Mouse (Mus musculus) gastrocnemius, adult 2 months (tissue): ENCODE data around the gene Pde9a. TPM values are rescaled to one million over a fixed set of nuclear protein-coding genes. Genes with fewer than 3 reads are reported as not detected.

Experiments used
- DNase-seq: peaks from one replicate; pipeline ENCODE4 v3.0.0; 2022
- H3K27ac ChIP-seq: fragments of 200-600 bp; 2 replicates; pipeline ENCODE4 v1.8.1; 2022; ENCODE audit warnings: mild to moderate bottlenecking
- H3K4me3 ChIP-seq: fragments of 200-600 bp; 2 replicates; pipeline ENCODE4 v1.8.1; 2022; ENCODE audit warnings: mild to moderate bottlenecking, moderate library complexity
- CTCF ChIP-seq: fragments of 200-600 bp; IDR thresholded peaks from 2 replicates; pipeline ENCODE4 v1.8.1; 2022; ENCODE audit warnings: antibody characterized with exemption, mild to moderate bottlenecking, moderate library complexity
- intact Hi-C: fragments of 180-260 bp; cut with DNase I; formaldehyde crosslinking; loops from one replicate; pipeline ENCODE4 v1.15.1; 2025
- total RNA-seq, 2 experiments: library from RNA; stranded (reverse); gene quantifications; 2 replicates each; pipeline ENCODE4 v1.2.3; 2021

Pde9a gene
- total RNA-seq, 2 experiments from 2014 or later = 1.8 to 3.3 TPM

DNA sequence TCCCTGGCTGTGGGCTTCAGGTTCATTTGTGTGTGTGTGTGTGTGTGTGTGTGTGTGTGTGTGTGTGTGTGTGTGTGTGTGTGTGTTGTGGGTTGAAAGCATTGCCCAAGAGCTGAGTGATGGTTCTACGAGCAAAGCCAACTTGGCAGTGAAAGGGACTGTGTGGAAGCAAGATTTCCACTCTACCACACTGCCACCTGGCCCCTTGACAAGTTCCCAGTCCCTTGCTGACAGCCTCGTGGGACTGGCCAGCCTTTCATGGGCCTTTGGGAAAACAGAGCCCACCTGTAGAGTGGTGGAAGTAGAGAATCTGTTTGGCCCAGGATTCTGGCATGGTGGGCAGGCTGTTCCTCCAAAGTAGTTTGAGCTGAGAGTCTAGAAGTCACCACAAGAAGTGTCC lies 7.8 kb downstream of the Pde9a start:
- no peak for DNase-seq
- no peak overlapping the region for H3K27ac ChIP-seq
- H3K4me3 ChIP-seq = no peak overlapping the region
- intact Hi-C loops = no loop called here
- TF ChIP-seq CTCF = no peak

DNA sequence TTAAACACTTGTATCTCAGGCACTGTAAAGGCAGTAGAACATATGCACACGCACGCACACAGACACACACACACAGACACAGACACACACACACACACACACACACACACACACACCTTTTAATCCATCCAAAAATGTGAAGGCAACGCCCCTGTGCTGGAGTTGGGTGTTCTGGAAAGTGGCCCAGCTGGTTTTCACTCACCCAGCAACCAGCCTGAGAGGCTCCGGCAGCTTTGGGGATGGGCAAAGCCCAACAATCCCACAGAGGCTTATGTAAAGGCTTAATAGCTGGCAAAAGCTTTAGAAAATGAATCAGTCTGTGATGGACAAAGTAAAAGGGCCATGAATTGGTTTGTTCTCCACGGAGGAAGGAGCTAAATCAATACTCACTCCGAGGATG lies 14.3 kb downstream of the Pde9a start:
- intact Hi-C loops = no loop called here
- no peak for DNase-seq
- no peak overlapping the region for H3K4me3 ChIP-seq
- TF ChIP-seq CTCF = no peak
- no peak overlapping the region for H3K27ac ChIP-seq

DNA sequence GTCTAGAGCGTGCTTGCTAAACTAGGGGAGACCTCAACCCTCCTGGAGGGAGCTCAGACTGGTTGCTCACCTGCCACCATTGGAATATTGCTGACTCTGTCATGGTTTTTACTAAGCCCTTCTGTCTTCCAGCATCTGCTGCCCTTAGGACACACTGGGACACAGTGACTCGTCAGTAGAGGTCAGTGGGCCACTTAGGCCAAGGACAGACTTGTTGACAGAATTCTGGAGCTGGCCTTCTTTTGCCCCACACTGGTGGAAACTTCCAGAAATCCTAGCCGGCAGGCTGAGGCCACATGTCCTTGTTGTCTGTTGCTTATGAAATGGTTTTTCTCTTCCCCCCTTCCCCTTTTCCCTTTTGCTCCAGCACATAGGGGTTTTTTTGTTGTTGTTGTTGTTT lies 15.2 kb downstream of the Pde9a start:
- no peak for DNase-seq
- intact Hi-C loops = no loop called here
- Histone ChIP-seq H3K27ac (no peak overlapping the region), H3K4me3 (no peak overlapping the region)
- no peak for TF ChIP-seq CTCF

DNA sequence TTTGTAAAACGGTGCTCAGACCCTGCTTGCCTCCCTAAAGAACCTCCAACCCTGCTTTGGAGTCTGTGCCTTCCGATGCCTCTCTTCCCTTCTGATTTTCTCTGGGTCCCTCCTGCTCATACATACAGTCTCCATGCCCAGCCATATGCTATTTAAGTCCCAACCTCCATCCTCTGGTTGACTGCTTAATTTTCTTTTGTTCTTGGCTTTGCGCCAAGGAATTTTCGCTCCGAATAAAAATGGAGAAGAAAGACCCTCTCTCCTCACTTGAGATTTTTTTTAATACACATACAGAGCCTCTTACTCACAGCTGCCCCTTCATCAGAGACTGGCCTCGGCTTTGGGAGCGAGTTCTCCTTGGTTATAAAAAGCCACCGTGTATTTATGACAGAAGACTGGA lies 16.7 kb downstream of the Pde9a start:
- Histone ChIP-seq H3K4me3 (no peak overlapping the region), H3K27ac (no peak overlapping the region)
- DNase-seq = no peak
- intact Hi-C loops = no loop called here
- TF ChIP-seq CTCF = no peak

DNA sequence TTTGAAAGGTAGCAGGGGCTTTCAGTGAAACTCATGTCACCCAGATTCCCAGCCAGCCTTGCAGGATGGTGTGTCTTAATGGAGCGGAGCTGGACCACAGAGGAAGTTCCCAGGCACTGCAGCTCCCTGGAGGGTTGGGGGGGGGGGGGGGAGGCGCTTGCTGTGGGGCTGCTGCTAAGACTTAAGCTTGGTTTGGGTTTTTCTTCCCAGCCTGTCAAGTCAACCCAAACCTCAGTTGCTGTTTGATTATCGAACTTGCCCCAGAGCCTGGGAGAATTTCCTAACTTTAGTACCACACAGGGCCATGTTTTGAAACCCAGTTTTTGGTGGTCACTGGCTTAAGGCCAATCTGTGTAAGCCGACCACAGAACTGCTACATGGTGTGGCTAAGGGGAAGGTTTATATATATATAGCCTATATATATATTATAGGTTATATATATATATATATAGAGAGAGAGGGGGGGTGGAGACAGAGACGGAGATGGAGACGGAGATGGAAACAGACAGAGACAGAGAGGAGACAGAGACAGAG lies 19.8 kb downstream of the Pde9a start:
- intact Hi-C loops = no loop called here
- TF ChIP-seq CTCF = no peak
- no peak overlapping the region for H3K4me3 ChIP-seq
- no peak for DNase-seq
- no peak overlapping the region for H3K27ac ChIP-seq

DNA sequence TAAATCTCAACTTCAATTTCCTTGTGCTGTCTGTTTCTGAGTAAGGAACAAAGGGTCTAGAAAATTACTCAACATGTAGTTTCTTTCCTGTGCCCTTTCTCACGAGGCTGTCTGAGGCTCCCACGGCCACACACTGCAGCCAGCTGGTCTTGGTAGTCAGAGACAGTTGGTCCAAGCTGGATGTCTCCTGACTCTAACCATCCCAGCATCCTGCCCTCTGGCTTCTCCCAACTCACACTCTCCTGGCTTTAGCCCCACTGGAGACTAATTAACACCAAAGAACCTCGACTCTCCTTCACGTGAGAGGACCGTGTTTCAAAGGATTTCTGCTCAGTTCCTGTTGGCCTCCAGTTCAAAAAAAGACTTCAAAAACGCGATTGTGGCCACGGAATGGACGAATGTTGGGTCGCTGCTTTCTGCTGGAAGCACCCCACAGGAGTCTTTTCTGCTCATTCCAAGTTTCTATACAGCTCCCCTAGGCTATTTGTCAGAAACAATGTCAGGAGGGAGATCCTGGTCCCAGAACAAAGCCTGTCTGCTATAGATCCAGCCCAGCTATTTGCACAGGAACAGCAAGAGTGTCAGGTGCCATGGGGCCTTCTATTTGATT lies 23.8 kb downstream of the Pde9a start:
- Histone ChIP-seq H3K4me3 (no peak overlapping the region), H3K27ac (no peak overlapping the region)
- DNase-seq = no peak
- intact Hi-C loops = no loop called here
- no peak for TF ChIP-seq CTCF

DNA sequence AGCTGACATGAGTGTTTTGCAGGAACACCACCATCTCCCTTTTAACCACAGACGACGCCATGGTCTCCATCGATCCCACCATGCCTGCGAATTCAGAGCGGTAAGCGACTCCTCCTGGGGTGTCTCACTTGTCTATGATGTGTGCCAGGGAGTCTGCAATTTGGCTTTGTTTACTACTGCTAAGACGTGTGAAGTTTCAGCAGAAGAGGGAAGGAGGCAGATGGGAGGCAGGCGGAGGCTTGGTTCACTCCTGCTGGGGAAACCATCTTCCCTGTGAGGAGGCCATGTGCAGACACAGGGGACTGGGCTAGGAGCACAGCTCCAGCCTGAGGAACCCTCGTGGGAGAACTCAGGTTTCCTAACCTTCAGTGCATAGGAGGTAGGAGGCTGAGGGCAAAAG lies 29.2 kb downstream of the Pde9a start:
- intact Hi-C loops = no loop called here
- no peak for TF ChIP-seq CTCF
- H3K27ac ChIP-seq = no peak overlapping the region
- H3K4me3 ChIP-seq = no peak overlapping the region
- DNase-seq = no peak

DNA sequence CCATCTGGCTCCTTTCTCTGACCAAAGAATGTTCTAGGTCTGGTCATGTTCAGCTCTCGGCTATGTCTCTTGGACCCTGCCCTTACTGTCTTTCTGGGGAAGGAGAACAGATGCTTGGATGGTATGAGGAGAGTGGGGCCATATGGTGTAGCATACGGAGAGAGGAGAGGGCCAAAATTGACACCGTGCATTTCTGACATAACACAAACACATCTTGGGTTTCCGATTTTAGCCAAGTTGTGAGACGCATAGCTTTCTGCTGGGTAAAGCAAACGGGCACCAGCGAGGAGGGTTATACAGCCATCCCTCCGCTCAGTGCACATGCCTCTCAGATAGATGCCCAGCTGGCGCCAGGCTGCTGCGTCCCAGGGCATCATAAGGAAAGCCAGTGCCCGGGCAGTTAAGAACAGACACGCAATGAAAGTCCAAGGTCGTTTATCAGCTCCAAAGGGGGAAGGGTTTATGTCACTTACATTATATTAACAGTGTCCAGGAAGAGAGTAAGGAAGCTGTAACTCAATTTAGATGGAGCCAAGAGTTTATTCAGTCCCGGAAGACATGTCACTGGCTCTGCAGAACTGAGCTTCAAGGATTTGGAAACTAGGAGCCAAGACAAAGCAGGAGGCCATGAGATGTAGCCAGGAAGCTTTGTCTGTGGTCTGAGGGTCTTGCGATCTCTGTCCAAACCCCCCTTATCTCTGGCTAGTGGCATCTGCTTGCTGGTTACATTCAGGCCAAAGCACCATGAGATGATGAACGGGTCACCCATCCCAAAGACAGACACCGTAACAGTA lies 33.0 kb downstream of the Pde9a start:
- DNase-seq = no peak
- no peak for TF ChIP-seq CTCF
- intact Hi-C loops = no loop called here
- Histone ChIP-seq H3K4me3 (no peak overlapping the region), H3K27ac (no peak overlapping the region)

GRCm38 (mm10) chr17:31419598-31419950 lies 33.6 kb downstream of the Pde9a start:
- intact Hi-C loops = no loop called here
- DNase-seq = no peak
- Histone ChIP-seq H3K27ac (no peak overlapping the region), H3K4me3 (no peak overlapping the region)
- no peak for TF ChIP-seq CTCF

GRCm38 (mm10) chr17:31419995-31420394 lies 34.0 kb downstream of the Pde9a start:
- TF ChIP-seq CTCF = no peak
- Histone ChIP-seq H3K4me3 (no peak overlapping the region), H3K27ac (no peak overlapping the region)
- intact Hi-C loops = no loop called here
- no peak for DNase-seq

- H3K4me3 ChIP-seq = no peak overlapping the region
- no peak for TF ChIP-seq CTCF
- no peak for DNase-seq
- intact Hi-C loops = no loop called here
- no peak overlapping the region for H3K27ac ChIP-seq
Observed at GRCm38 (mm10) chr17:31420658-31421057, 34.6 kb downstream of the Pde9a start.

- no peak for DNase-seq
- Histone ChIP-seq H3K27ac (no peak overlapping the region), H3K4me3 (no peak overlapping the region)
- TF ChIP-seq CTCF = no peak
- intact Hi-C loops = no loop called here
Observed at GRCm38 (mm10) chr17:31422381-31422780, 36.4 kb downstream of the Pde9a start.

DNA sequence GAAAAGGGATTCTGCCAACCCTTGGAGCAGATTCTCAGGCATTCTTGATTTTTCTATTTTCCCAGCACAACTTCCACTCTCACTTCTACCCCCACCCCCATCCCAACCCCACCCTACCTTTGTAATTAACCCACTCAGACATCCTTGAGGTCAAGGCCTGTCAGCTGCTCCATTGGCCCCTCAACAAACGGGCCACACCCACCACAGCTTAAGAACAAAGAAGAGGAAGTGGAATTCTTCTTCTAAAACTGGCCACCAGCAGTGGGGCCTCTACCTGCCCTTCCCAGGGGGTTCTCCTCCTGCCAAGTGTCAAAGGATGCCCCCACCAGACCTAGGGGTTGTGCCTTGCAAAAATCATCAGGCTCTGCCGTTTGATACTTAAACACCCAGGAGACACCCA lies 37.0 kb downstream of the Pde9a start:
- TF ChIP-seq CTCF = no peak
- intact Hi-C loops = no loop called here
- no peak for DNase-seq
- no peak overlapping the region for H3K4me3 ChIP-seq
- no peak overlapping the region for H3K27ac ChIP-seq

DNA sequence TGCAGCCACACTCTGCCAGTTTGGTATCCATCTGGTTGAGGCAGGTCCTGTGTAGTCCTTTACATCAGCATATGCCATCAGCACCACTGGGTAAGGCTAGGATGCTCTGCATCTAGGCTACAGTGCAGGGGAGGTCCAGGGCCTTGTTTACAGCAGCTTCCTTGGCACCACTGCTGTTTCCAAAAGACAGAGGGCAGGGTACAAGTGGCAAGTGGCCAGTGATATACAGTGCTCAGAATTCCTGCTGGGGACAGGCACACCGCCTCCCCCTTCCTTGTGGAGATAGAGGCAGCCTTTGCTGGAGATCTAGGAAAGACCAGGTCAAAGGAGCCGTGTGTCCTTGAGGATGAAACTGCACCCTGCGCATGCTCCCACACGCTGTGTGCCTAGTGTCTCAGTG lies 38.3 kb downstream of the Pde9a start:
- no peak for TF ChIP-seq CTCF
- DNase-seq = no peak
- Histone ChIP-seq H3K4me3 (no peak overlapping the region), H3K27ac (no peak overlapping the region)
- intact Hi-C loops = no loop called here
